Mouse (Mus musculus) right cerebral cortex, postnatal 4 days (tissue): Measurements from ENCODE around the gene Ncapd2.
A peak's percentile ranks its signal among the peaks of the same experiment; 100 is the strongest.
"Not testable (repeated sequence)": the region's sequence is repeated elsewhere in the genome, so short reads cannot be mapped to it uniquely, and the experiment has no call there.

Source experiments
- DNase-seq: peaks from one replicate; pipeline ENCODE4 v3.0.0-alpha.2; 2022

Ncapd2 gene

DNA sequence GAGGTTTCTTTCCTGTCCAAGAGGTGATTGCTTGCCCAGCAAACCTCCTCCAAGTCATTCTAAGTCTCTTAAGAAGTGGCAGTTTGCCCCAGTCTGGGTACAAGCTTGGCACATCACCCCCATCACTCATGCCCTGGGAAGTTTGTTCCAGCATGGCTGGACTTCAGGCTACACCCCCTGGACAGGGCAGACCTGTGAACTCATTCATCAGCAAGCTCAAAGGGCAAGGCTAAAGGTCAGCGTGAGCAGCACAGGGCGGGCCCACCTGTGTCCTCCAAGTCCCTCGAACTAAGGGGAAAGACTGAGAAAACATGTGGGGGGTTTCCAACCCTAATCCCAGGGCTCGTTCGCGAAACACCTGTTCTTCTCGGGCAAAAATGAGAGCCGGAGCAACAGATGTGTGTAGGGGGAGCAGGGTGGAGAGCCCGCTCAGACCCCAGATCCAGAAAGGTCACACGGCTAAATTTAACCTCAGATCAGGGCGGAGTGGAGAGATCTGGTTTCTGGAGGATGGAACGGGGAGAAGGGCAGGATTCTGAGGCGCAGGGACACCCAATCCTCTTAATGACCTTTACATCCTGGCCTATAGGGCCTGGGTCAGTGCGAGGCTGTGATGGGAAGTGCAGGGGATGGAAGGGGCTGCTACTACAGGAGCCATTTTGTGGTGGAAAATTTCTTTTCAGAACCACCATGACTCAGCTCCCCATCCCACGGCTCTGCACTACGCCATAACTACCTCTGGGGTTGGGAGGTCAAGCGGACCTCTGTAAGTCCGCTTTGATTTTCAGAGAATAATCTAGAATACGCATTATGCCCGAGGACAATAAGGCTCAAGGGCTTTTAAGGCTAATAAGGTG, 27.5 kb downstream of the Ncapd2 start:
- no peak for DNase-seq

DNA sequence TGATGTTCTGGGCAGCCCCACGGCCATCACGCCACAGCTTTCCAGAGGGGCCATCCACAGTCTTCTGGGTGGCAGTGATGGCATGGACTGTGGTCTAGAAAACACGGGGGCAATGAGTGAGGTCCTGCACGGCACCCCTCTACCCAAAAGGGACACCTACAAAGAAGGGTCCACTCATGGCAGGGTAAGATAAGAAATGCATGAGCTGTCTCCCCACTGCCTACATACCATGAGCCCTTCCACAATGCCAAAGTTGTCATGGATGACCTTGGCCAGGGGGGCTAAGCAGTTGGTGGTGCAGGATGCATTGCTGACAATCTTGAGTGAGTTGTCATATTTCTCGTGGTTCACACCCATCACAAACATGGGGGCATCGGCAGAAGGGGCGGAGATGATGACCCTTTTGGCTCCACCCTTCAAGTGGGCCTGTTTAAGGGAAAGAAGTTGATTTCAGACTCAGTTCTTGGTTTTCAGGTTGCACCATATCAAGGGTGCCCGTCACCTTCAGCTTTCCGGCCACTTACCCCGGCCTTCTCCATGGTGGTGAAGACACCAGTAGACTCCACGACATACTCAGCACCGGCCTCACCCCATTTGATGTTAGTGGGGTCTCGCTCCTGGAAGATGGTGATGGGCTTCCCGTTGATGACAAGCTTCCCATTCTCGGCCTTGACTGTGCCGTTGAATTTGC, 28.7 kb downstream of the Ncapd2 start:
- not testable (repeated sequence) for DNase-seq

DNA sequence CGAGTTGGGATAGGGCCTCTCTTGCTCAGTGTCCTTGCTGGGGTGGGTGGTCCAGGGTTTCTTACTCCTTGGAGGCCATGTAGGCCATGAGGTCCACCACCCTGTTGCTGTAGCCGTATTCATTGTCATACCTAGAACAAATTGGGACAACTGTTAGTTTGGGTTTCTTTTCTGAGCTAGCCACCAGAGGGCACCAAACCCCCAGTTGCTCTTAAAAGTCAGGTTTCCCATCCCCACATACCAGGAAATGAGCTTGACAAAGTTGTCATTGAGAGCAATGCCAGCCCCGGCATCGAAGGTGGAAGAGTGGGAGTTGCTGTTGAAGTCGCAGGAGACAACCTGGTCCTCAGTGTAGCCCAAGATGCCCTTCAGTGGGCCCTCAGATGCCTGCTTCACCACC, 29.5 kb downstream of the Ncapd2 start:
- peak; percentile 81 for DNase-seq

DNA sequence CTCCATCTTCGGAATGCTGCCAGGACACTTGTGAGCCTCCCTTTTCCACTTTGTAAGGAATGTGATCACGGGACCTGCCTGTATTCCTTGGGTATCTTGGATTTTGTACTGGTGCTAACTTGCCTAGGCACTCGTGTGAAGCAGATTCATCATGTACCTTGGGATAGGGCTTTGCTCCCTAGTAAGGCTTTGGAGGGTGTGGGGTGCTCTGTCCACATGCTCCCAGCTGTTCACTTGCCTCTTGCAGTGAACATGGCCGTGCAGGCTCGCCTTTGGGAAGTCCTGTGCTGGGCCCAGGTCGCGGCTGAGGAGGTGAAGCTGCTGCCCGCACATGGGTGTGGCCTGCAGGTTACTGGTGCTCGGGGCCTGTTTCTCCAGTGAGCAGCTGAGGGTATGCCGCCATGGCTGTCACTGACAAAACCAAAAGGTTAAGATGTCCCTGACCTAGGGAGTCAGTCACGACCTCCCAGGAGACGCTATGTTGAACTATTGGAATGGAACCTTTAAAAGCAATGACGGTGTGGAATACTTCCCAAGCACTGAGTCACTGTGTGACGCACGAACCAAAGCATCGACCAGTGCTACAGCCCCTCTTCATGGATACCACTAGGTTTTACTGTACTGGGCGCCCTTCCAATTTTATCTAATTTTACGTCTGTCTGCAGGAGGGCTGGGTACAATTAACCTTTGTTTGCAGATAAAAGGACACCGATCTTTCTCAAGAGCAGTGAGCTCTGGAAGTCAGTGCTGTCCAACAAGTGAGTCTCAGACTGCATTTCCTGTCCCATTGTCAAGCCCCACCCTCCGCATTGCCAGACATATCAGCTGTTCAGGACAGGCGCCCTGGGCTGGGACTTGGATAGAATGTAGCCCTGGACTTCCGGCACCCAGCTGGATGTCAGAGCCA, 30.4 kb downstream of the Ncapd2 start:
- DNase-seq = peak; percentile 31

DNA sequence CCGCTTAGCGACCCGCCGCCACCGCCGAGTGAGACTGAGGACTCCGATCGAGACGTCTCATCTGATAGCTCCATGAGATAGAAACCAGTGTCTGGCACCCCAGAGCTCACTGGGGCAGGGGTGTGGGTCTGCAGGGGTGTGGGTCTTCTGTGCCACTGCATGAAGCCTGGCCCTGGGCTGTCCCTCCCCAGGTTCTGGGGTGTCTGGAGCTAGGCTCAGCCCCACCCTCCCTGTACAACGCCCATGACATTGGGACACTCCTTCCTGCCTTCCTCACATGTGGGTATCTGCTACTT, 31.0 kb downstream of the Ncapd2 start:
- DNase-seq = no peak

DNA sequence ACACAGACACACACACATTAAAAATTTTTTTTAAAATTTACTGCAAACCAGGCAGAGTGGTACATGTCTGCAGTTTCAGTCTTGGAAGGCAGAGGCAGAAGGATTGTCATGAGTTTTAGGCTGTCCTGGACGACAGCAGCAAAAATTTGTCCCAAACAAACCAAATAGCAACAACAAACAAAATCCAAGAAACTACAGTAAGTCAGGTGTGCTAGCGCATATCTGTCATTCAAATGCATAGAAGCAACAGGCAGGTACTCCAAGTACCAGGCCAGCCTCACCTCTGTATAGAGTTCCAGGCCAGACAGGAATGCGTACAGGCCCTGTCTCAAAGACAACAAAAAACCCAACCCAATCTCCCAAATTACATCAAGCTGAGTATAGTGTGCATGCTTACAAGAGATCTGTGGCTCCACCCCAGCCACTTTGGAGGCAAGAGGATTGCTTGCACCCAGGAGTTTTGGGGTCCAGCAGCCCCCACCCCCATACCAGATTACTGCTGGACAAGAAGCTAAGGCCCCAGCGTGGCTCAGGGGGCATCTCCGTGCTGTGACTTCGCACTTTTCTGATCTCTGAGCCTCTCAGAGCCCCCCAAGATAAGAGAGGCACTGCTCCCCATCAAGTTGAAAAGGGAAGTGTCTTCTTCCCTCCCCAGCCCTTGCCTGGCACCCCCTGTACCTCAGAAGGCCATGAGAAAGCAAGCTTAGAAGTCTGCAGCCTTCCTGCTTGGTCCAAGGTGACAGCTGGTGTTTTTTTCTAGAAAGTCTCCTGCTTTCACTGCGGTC, 31.5 kb downstream of the Ncapd2 start:
- DNase-seq = no peak

DNA sequence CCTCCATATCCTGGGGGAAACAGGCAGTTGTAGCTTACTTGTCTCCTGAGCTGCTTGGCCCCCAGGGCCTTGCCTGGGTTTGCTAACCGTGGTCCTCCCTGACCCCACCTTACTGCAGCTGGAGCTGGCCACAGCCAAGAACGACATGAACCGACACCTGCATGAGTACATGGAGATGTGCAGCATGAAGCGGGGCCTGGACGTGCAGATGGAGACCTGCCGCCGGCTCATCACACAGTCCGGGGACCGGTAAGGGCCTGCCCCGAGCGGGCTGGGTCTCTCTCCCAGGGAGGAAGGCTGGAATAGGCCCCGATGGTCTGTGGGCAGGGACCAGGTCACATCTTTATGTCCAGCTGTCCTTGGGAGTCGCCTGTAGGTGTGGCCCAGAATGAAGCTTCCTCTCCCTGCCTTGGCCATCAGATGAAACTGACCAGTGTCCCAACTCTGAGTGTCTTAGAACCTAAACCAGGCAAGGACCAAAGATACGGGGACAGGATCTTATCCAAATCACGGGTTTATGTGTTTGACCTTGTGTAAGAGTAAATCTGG, 32.5 kb downstream of the Ncapd2 start:
- no peak for DNase-seq

DNA sequence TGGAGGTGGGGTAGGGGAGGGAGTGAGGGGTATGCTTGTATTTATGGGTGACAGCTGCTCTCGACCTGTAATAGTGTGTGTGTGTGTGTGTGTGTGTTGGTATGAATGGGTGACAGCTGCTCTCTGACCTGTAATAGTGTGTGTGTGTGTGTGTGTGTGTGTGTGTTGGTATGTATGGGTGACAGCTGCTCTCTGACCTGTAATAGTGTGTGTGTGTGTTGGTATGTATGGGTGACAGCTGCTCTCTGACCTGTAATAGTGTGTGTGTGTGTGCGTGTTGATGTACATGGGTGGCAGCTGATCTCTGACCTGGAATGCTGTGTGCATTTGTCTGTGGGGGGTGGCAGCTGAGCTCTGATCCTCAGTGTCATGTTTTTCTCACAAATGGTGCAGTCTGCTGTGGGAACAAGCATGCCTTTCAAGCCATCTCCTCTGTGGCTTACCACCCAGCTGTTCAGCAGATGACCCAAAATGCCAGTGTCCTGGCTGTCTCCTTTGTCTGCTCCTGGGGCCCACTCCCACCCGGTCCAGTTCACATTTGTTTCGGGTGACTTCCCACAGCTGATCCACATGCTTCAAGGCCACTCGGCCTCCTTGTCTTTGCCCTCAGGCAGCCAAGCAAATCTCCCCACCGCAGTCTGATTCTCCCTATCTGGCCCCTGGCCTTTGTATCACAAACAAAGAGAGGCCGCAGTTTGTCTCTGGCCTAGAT, 34.4 kb downstream of the Ncapd2 start:
- DNase-seq = no peak

DNA sequence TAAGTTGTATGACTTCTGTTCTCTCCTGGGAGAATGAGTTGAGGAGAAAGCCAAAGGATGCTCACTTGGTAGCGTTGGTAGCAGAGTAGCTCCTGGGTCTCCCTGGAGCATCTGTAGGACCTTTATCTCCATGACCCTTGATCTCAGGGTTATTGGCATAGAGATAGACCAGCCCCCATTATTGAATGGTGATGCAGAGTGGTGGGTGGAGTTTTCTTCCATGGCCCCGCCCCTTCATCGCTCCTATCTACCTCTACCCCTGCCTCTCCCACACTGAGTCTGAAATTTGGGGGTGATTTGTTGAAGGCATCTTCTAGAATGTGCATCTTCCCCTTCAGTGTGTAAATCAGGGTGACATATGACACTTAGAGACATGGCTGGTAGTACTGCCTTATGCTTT, 35.0 kb downstream of the Ncapd2 start:
- no peak for DNase-seq

DNA sequence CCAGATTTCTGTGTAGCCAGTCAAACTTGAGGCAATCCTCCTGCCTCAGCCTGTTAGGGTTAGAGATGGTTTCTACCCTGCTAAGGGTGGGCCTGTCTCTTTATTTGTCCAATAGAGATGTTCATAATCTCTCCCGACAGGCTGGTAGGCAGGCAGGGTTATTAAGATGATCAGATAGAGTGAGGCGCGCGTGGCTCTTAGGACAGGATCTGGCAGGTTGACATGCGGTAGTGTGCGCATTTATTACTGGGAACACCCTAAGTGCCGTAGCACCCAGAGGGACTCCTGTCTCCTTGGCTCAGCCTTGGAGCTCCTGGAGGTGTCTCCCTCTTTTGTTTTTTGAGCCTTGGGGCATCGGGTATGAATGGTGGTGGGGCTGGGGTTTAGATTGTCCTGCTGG, 36.2 kb downstream of the Ncapd2 start:
- no peak for DNase-seq

DNA sequence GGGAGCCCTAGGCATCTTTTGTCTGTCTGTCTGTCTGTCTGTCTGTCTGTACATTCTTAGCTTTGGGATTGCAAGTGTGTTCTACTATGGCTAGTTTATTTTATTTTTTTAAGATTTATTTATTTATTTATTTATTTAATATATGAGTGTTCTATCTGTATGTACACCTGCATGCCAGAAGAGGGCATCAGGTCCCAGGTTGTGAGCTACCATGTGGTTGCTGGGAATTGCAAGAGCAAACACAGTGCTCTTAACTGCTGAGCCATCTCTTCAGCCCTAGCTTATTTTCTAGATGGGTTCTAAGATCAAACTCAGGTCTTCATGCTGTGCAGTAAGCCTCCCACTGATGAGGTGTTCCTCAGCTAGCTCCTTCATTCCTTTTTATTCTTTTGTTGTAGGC, 37.0 kb downstream of the Ncapd2 start:
- no peak for DNase-seq

DNA sequence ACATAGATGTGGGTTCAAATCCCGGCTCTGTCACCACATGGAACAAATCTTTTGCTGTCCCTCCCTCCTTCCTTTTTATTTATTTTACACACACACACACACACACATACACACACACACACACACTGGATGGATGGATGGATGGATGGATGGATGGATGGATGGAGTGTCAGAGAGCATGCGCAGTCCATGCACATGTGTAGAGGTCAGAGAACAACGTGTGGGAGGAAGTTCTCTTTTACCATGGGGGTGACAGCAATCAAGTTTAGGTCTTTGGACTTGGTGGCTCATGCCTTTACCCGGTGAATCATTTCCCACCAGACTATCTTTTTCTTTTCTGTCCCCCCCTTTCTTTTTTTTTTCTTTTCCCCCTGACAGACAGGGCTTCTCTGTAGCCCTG, 37.8 kb downstream of the Ncapd2 start:
- DNase-seq = no peak

DNA sequence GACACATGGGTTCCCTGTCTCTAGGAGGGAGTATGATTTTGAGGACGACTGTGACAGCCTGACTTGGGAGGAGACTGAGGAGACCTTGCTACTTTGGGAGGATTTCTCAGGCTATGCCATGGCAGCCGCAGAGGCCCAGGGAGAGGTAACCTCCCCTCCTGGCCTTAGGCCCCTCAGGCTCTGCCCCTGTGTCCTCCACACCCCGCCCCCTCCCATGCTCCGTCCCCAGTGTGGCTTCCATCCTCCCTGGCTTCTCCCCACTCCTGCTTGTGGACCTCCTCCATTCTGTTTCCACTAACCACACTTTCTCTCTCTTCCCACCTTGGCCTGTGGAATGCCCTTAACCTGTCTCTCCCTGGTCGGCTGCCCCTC, 38.5 kb downstream of the Ncapd2 start:
- DNase-seq = no peak

DNA sequence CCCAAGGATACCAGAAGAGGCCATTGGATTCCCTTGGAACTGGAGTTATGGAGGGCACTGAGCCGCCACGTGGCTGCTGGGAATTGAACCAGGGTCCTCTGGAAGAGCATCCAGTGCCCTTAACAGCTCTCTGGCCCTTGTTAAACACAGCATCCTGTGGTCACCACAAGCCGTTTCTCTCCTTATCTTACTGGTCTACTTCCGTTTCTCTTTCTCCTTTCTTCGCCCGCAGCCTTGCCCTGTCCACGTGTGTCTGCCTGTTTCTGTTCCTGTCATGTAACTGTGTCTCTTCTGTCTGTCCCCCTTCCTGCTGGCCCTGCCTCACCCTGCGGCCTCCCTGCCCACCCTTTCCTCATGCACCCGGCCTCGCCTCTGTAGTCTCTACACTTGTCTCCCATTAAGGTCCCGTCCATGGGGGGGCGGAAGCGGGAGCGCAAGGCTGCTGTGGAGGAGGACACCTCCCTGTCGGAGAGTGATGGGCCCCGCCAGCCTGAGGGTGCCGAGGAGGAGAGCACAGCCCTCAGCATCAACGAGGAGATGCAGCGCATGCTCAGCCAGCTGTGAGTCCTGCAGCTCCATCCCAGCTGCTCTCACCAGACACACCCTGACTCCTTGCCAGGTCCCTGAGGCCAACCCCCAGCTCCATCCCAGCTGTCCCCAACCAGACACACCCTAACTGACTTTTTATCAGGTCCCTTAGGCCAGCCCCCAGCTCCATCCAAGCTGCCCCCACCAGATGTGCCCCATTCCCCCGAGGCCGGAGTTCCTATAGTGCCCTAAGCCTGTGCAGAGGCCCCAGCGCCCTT, 39.1 kb downstream of the Ncapd2 start:
- no peak for DNase-seq

DNA sequence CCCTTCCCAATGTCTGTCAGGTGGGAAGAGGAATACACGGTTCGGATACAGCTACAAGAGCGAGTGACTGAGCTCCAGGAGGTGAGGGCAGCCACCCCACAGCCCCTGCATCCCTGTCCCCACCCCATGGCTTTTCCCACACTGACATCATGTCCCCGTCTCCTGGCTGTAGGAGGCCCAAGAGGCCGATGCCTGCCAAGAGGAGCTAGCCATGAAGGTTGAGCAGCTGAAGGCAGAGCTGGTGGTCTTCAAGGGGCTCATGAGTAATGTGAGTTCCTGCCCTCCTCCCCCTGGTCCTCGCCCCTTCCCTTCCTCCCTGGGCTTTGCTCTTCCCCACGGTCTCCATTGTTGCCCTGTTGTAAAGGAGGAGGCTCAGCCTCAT, 41.9 kb downstream of the Ncapd2 start:
- DNase-seq = no peak

DNA sequence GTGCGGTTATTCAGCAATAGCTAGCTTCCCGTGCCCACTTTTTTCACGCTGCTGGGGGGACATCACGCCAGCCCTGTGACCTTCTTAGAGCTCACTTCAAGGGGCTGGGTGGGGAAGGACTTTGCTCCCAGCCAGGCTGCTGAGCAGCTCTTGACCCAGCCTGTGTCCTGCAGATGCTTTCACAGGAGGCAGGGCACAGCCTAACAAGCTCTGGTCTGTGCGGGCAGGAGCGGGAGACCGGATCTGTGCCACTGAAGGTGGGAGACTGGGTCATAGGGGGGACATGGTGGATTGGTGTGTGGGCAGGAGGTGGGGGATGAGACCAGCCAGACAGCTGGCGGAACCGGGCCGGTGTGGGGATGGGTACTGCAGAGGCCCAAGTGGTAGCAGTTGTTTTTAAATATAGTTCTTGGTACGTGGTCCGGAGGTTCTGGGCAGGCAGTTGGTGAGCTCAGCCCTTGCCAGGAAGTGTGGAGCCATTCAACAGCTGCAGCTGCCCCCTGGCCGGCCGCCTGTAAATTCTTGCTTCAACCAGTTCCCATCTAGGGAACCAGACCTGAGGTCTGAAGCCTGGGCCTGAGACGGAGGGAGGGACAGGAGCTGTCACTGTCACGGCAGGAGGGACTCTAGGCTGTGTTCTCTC, 42.5 kb downstream of the Ncapd2 start:
- peak; percentile 49 for DNase-seq

DNA sequence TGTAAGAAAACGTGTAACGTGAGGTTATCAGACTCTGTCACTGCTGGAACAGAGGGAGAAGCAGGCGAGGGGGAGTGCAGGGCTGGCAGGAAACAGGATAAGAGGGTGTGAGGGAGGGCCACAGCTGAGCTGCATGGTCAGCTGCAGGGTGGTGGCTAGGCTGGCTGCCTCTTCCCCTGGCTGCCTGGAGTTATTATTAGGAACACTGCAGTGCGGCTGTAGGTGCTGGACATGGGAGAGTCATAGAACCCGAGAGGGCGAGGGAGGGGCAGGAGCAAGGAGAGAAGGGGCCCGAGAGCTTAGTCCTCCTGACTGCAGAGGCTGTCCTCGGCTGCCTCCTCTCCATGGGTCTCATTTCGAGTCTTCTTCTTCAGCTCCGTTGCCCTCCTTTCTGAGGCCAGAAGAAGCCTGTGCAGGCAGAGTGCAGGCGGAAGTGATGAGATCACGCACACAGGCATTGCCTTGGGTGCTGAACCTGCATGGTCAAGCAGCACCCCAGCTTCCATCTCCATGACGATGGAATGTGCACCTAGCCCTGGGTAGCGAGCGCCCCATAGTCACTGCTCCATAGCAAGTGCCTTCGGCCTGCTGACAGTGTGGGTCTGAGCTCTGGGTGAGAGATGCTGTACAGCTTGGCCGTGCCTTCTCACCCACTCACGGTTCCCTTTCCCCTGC, 43.1 kb downstream of the Ncapd2 start:
- DNase-seq = no peak

DNA sequence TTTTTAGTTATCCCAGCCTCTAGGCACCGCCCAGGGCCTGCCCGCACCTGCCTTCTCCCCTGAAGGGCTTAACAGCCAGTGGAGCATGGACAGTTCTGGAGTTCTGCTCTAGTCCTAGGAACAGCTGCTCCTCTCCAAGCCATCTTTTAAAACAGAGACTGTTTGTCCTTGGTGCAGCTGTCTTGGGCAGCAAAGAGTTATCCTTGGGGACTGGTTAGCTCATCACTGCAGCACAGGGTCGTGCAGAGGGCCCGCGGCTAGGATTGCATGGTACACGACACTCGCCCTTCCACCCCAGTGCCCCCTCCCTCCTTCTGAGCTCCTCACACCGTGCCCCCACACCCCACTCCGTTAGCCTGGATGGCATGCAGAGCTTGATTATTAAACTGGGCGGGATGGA, 44.2 kb downstream of the Ncapd2 start:
- DNase-seq = no peak

DNA sequence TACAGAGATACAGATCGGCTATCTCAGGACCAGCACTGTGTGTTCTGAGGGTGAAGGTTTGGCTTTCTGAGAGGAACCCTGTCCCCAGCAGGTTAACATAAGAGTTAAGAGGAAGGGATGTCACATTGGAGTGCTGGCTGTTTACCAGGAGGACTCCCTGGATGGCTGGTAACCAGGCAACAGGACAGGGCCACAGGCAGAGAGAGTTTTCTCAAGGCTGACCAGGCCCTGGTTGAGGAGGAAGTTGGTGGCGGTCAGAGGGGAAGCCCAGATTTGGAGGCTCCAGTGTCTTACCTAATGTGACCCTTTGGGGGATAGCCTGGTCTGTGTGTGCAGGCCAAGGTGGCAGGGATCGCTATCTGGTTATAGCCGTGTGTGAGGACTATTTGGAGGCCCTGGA, 44.7 kb downstream of the Ncapd2 start:
- DNase-seq = no peak

DNA sequence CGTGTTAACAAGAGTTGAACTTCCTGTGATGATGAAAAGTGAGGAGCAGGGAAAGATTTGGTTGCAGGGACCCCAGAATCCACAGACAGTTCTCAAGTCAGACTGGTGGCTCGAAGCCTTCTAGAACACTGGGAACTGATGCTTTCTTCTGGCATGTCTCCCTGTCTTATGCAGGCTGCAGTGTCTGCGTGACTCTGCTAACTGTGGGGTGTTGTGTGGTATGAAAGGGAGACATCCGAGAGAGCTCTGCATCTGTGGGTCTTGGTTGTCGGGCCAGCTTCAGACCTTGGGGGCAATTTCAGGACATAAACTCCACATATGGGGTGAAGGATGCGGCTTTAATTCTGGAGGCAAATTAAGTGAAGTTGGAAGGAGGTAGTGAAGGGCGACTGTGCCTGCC, 45.4 kb downstream of the Ncapd2 start:
- DNase-seq = no peak
